Mouse (Mus musculus) megakaryocyte, embryonic 14.5 days (primary cell): ENCODE measurements at regions not wholly inside any gene's neighbourhood (a gene's known extent, or its start where the extent isn't known, plus 50 kb on each side); places are given as distances from the start of the nearest gene placed in this dataset.

Experiments
- H3K27me3 ChIP-seq: replicated peaks from 2 replicates; pipeline ENCODE3; 2012; ENCODE audit warnings: inconsistent platforms
- H3K36me3 ChIP-seq: replicated peaks from 2 replicates; pipeline ENCODE3; 2012; ENCODE audit warnings: low read length, inconsistent platforms, mixed read lengths
- H3K4me1 ChIP-seq: 2 replicates; pipeline ENCODE4 v1.6.1; 2012; ENCODE audit warnings: inconsistent platforms
- H3K4me3 ChIP-seq: replicated peaks from 2 replicates; pipeline ENCODE3; 2012; ENCODE audit warnings: moderate library complexity, mild to moderate bottlenecking, inconsistent platforms
- H3K9me3 ChIP-seq: 2 replicates; pipeline ENCODE4 v1.6.1; 2012; ENCODE audit warnings: inconsistent platforms
- FLI1 ChIP-seq: IDR thresholded peaks from 2 replicates; pipeline ENCODE4 v1.6.1; 2012; ENCODE audit warnings: low read length, inconsistent platforms, mixed read lengths
- GATA1 ChIP-seq: IDR thresholded peaks from 3 replicates; pipeline ENCODE4 v1.6.1; 2012; ENCODE audit warnings: mixed read lengths, low read length, inconsistent platforms, borderline replicate concordance

DNA sequence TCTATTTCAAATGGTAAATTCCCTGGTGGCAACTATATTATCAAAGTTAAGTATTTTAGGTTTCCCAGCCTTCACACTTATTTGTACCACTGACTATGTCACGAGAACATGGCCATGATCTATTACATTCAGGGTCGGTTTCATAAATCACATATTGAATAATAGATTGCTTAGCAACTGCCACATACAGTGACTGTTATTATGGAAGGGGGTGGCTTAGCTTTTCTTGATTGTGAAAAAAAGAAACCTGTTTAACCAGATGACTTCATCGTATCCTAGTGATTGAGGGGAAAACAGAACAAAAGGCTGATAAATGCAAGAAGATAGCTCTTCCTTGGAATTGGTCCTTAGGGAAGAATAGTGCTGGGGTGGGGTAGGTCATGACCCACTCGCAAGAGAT lies 76.0 kb upstream of the Palmd start:
- no peaks in the 10 kb centered on the region for H3K9me3 ChIP-seq
- TF ChIP-seq GATA1 = no peak
- no peak for TF ChIP-seq FLI1
- H3K27me3 ChIP-seq = no peaks in the 10 kb centered on the region
- no peaks in the 10 kb centered on the region for H3K36me3 ChIP-seq
- H3K4me3 ChIP-seq = no peak overlapping the region
- no peaks in the 10 kb centered on the region for H3K4me1 ChIP-seq

DNA sequence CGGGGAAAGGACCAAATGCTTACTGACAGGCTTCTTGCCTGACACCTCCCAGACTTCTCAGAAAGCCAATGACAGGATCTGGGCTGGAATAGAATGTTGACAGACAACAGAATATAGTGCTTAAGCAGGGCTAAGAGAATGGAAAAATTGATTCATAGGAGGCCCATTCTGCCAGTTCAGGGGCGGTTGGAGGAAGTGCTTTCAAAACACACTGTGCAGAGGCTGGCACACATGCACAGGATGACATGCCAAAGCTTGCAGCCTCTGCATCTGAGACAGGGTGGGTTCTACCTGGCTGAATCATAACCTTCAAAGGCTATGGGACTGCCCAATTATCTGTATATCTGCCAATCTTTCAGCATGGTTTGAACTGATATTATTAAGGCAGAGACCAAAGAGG lies 75.5 kb upstream of the Palmd start:
- H3K4me3 ChIP-seq = no peak overlapping the region
- H3K9me3 ChIP-seq = no peaks in the 10 kb centered on the region
- no peaks in the 10 kb centered on the region for H3K27me3 ChIP-seq
- TF ChIP-seq GATA1 = no peak
- TF ChIP-seq FLI1 = no peak
- H3K36me3 ChIP-seq = no peaks in the 10 kb centered on the region
- H3K4me1 ChIP-seq = no peaks in the 10 kb centered on the region

DNA sequence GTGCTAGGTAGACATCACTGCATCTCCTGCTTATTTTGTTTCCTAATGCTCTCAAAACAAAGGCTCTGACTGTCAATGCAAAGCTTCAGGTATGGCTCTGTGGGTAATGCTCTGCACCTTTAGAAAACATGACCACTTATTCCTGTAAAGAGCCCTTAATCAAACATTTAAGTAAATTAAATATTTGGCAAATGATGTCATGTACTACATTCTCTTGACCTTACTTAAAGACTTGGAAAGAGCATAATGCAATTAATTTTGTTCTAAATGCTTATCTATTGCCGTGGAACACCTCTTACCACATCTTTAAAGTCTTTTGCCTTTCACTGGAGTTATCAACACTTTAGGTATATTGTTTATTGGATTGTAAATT lies 70.1 kb upstream of the Palmd start:
- TF ChIP-seq FLI1 (no peak), GATA1 (no peak)
- H3K4me3 ChIP-seq = no peak overlapping the region
- H3K9me3 ChIP-seq = no peaks in the 10 kb centered on the region
- no peaks in the 10 kb centered on the region for H3K36me3 ChIP-seq
- no peaks in the 10 kb centered on the region for H3K4me1 ChIP-seq
- no peaks in the 10 kb centered on the region for H3K27me3 ChIP-seq

DNA sequence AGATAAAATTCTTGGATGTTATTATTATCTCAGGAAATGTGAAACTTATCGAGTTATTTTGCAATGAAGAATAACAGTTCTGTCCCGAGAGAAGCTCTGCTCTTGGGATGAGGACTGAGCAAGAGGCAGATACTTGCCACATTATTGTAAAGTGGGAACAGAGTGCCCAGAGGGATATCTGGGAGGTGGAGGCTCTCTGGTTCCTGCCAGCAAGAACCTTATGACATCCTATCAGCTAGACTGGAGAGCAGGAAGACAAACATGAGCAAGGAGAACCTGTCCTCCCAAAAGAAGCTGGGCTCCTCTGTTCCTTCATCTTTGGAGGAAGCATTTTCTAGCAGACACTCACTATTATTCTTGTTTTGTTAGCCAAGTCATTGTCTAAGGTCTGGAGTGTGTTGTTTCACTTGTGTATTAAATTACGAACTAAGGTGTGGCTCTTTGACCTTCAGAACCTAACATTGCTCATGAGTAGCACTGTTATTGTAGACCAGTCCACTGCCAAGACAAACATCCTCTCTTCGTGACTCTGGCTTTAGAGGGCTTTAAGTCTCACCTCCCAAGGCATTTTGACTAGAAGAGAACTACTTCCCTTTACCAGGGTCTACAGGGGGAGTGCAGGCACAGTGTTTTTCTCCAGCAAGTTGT lies 69.6 kb upstream of the Palmd start:
- Histone ChIP-seq H3K4me3 (no peak overlapping the region), H3K4me1 (no peaks in the 10 kb centered on the region), H3K36me3 (no peaks in the 10 kb centered on the region), H3K9me3 (no peaks in the 10 kb centered on the region), H3K27me3 (no peaks in the 10 kb centered on the region)
- TF ChIP-seq FLI1 (no peak), GATA1 (no peak)
